Mouse (Mus musculus) heart, embryonic 14.5 days (tissue): ENCODE measurements around the gene Macrod2. TPM values are rescaled to one million over a fixed set of nuclear protein-coding genes. Genes with fewer than 3 reads are reported as not detected.

Experiments
- ATAC-seq: fragments of 200-750 bp; cut with Nextera tagmentation; 2 replicates; pipeline ENCODE4 v1.8.0; 2017; ENCODE audit warnings: low read depth, moderate TSS enrichment; ENCODE audit not compliant: insufficient number of reproducible peaks, insufficient read depth, low FRiP score
- H3K27ac ChIP-seq, 2 experiments: fragments of 200-500 bp in 1 of 2; fragments of 300-500 bp in 1 of 2; sonication (generic) in 1 of 2; replicated peaks in 1 of 2; 2 replicates each; pipeline ENCODE4 v1.5.1; 2012 to 2014; ENCODE audit warnings: low read depth in 2 of 2, low read length in 2 of 2, control low read depth in 1 of 2, mild to moderate bottlenecking in 1 of 2, mixed read lengths in 1 of 2; ENCODE audit not compliant: control insufficient read depth in 1 of 2, insufficient read depth in 1 of 2
- H3K27me3 ChIP-seq: fragments of 300-500 bp; sonication (generic); 2 replicates; pipeline ENCODE4 v1.6.1; 2014; ENCODE audit warnings: mild to moderate bottlenecking, low read length, control low read depth; ENCODE audit not compliant: control insufficient read depth, insufficient read depth
- H3K36me3 ChIP-seq: fragments of 300-500 bp; sonication (generic); 2 replicates; pipeline ENCODE4 v1.6.1; 2014; ENCODE audit warnings: mild to moderate bottlenecking, control low read depth, low read length, mixed read lengths; ENCODE audit not compliant: control insufficient read depth, insufficient read depth
- H3K4me1 ChIP-seq, 2 experiments: fragments of 200-500 bp in 1 of 2; fragments of 300-500 bp in 1 of 2; sonication (generic) in 1 of 2; 2 replicates each; pipeline ENCODE4 v1.6.1; 2012 to 2014; ENCODE audit warnings: low read length in 2 of 2, control low read depth in 1 of 2, mixed read lengths in 1 of 2; ENCODE audit not compliant: control insufficient read depth in 2 of 2, insufficient read depth in 2 of 2
- H3K4me2 ChIP-seq: fragments of 300-500 bp; sonication (generic); 2 replicates; pipeline ENCODE4 v1.6.1; 2014; ENCODE audit warnings: mild to moderate bottlenecking, low read length
- H3K4me3 ChIP-seq, 2 experiments: fragments of 200-500 bp in 1 of 2; fragments of 300-500 bp in 1 of 2; sonication (generic) in 1 of 2; 2 replicates each; pipeline ENCODE4 v1.5.1; 2012 to 2014; ENCODE audit warnings: low read length in 2 of 2, mild to moderate bottlenecking in 2 of 2, control low read depth in 1 of 2, low read depth in 1 of 2, moderate library complexity in 1 of 2; ENCODE audit not compliant: control insufficient read depth in 1 of 2, insufficient read depth in 1 of 2
- H3K9ac ChIP-seq: fragments of 300-500 bp; sonication (generic); 2 replicates; pipeline ENCODE4 v1.6.1; 2014; ENCODE audit warnings: mild to moderate bottlenecking, low read length
- H3K9me3 ChIP-seq: fragments of 300-500 bp; sonication (generic); 2 replicates; pipeline ENCODE4 v1.6.1; 2016; ENCODE audit warnings: low read length, control low read depth; ENCODE audit not compliant: control insufficient read depth
- WGBS: fragments of 180-500 bp; shearing (Covaris S2); extraction: QIAGEN DNeasy Blood & Tissue Kit; methylation state at CpG from one replicate; pipeline ENCODE4 v1.1.7; 2014; 5-methylcytosine and 5-hydroxymethylcytosine counted together
- polyA plus RNA-seq: library from polyadenylated mRNA; unstranded; fragments of >200 nt; fragmentation: Nextera tagmentation; extraction: Ambion mirVana; gene quantifications from 2 replicates; pipeline ENCODE4 v1.2.1, GENCODE M21; 2014

Macrod2 gene
- polyA plus RNA-seq, 1 experiment from 2014 or later = 21.3 TPM

GRCm38 (mm10) chr2:140784626-140785025 is 389.5 kb downstream of the Macrod2 start:
- 71% methylated on average over 2 of the region's 2 CpGs for WGBS
- H3K4me1 ChIP-seq = peaks cover 0 to 2% of the 10 kb centered on the region in 2 experiments; a peak in 1 of 4 replicates
- no peak overlapping the region for H3K4me3 ChIP-seq
- H3K27ac ChIP-seq = no peak overlapping the region
- H3K36me3 ChIP-seq = no peaks in the 10 kb centered on the region
- no peaks in the 10 kb centered on the region for H3K9me3 ChIP-seq
- no peaks in the 10 kb centered on the region for H3K27me3 ChIP-seq
- ATAC-seq = no peak
- no peak overlapping the region for H3K4me2 ChIP-seq
- H3K9ac ChIP-seq = no peak overlapping the region

GRCm38 (mm10) chr2:140790363-140790762 is 395.3 kb downstream of the Macrod2 start:
- H3K9ac ChIP-seq = no peak overlapping the region
- no peak for ATAC-seq
- H3K27ac ChIP-seq = no peak overlapping the region
- no peaks in the 10 kb centered on the region for H3K4me1 ChIP-seq
- WGBS = 17% methylated on average over 5 of the region's 5 CpGs
- H3K36me3 ChIP-seq = no peaks in the 10 kb centered on the region
- H3K9me3 ChIP-seq = no peaks in the 10 kb centered on the region
- no peak overlapping the region for H3K4me3 ChIP-seq
- no peaks in the 10 kb centered on the region for H3K27me3 ChIP-seq
- no peak overlapping the region for H3K4me2 ChIP-seq

- no peak for ATAC-seq
Observed at GRCm38 (mm10) chr2:140793886-140794608, 398.9 kb downstream of the Macrod2 start.

GRCm38 (mm10) chr2:140811693-140812092 is 416.6 kb downstream of the Macrod2 start:
- no peaks in the 10 kb centered on the region for H3K9me3 ChIP-seq
- no peak overlapping the region for H3K4me2 ChIP-seq
- no peak overlapping the region for H3K9ac ChIP-seq
- no peaks in the 10 kb centered on the region for H3K27me3 ChIP-seq
- H3K36me3 ChIP-seq = no peaks in the 10 kb centered on the region
- WGBS = 83% methylated on average over 4 of the region's 4 CpGs
- H3K4me3 ChIP-seq = no peak overlapping the region
- ATAC-seq = no peak
- no peak overlapping the region for H3K27ac ChIP-seq
- H3K4me1 ChIP-seq = no peaks in the 10 kb centered on the region

More at GRCm38 (mm10) chr2:140793886-140794608, 398.9 kb downstream of the Macrod2 start:
- Histone ChIP-seq H3K4me2 (no peak overlapping the region), H3K36me3 (no peaks in the 10 kb centered on the region), H3K27ac (no peak overlapping the region), H3K4me3 (no peak overlapping the region), H3K9ac (no peak overlapping the region), H3K9me3 (no peaks in the 10 kb centered on the region), H3K27me3 (no peaks in the 10 kb centered on the region), H3K4me1 (no peaks in the 10 kb centered on the region)
- WGBS = 79% methylated on average over 4 of the region's 4 CpGs

GRCm38 (mm10) chr2:140819391-140820120 is 424.4 kb downstream of the Macrod2 start:
- Histone ChIP-seq H3K27ac (no peak overlapping the region), H3K9me3 (no peaks in the 10 kb centered on the region), H3K9ac (no peak overlapping the region), H3K4me2 (no peak overlapping the region), H3K4me1 (no peaks in the 10 kb centered on the region), H3K4me3 (no peak overlapping the region), H3K27me3 (no peaks in the 10 kb centered on the region), H3K36me3 (no peaks in the 10 kb centered on the region)
- WGBS = 40% methylated on average over 2 of the region's 2 CpGs
- no peak for ATAC-seq

- Histone ChIP-seq H3K9ac (no peak overlapping the region), H3K9me3 (no peaks in the 10 kb centered on the region), H3K4me1 (no peaks in the 10 kb centered on the region), H3K4me3 (no peak overlapping the region), H3K27ac (no peak overlapping the region), H3K36me3 (no peaks in the 10 kb centered on the region), H3K27me3 (no peaks in the 10 kb centered on the region), H3K4me2 (no peak overlapping the region)
- WGBS = 87% methylated on average over 3 of the region's 3 CpGs
- no peak for ATAC-seq
Observed at GRCm38 (mm10) chr2:140822378-140822777, 427.3 kb downstream of the Macrod2 start.

GRCm38 (mm10) chr2:140826241-140826640 is 431.1 kb downstream of the Macrod2 start:
- H3K27me3 ChIP-seq = no peaks in the 10 kb centered on the region
- H3K4me1 ChIP-seq = peaks cover 4 to 5% of the 10 kb centered on the region in 2 experiments; a peak in 2 of 4 replicates
- no peak for ATAC-seq
- H3K9me3 ChIP-seq = no peaks in the 10 kb centered on the region
- no peak overlapping the region for H3K4me3 ChIP-seq
- H3K27ac ChIP-seq = no peak overlapping the region
- WGBS = 68% methylated on average over 2 of the region's 2 CpGs
- H3K36me3 ChIP-seq = no peaks in the 10 kb centered on the region
- no peak overlapping the region for H3K9ac ChIP-seq
- no peak overlapping the region for H3K4me2 ChIP-seq
